Mouse (Mus musculus) heart, adult 10 weeks (tissue): ENCODE measurements around the gene Kcne3. TPM values are rescaled to one million over a fixed set of nuclear protein-coding genes. Genes with fewer than 3 reads are reported as not detected.

Experiments used
- polyA plus RNA-seq: library from polyadenylated mRNA; stranded (reverse); fragments of 350-450 nt; fragmentation: Illumina TruSeq; extraction: RNeasy Lipid Tissue Mini Kit (QIAGEN cat#74804); gene quantifications from one replicate; pipeline ENCODE4 v1.2.3, GENCODE M21; 2014; ENCODE audit warnings: low read depth, low replicate concordance

Gene Kcne3
- polyA plus RNA-seq, result not detected

DNA sequence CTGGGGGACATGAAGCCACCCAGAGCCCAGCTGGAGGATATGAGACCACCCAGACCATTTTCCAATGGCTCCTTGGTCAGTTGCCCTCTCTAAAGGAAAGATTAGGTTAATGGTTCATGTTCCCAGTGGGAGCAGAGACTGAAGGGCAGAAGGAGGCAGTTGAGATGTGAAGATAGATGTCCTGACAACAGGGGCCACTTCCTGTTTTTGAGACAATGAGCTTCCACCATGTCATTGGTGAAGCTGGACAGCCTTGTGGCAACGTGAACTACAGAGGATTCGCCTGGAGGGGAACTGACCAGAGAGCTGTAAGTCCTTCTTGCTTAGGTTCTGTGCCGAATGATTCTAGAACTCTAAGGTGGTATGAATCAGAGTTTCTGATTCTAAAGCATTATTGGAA is at the start of gene Kcne3:
TSS of gene Kcne3 (plus strand) at position 234 of the 400 bp plus-strand sequence.

GRCm38 (mm10) chr7:100159105-100159841 is 17.0 kb upstream of the Kcne3 start, which contains the start of gene Lipt2:
Gene Lipt2 (plus strand): TSS chr7:100159277.

GRCm38 (mm10) chr7:100227158-100227875 is 51.0 kb downstream of the Kcne3 start, which contains the start of gene Pgm2l1:
Gene Pgm2l1 (plus strand): TSS chr7:100227394.

Other genes with a start within 250 kb of the Kcne3 start
- 5.1 TPM for gene Rnf169, start 196.1 kb upstream of the Kcne3 start, polyA plus RNA-seq
- not detected for gene Chrdl2, start 170.3 kb upstream of the Kcne3 start, polyA plus RNA-seq
- gene Pold3, start 54.9 kb upstream of the Kcne3 start, polyA plus RNA-seq, result 9.8 TPM
- 5.6 TPM for gene Lipt2, start 17.2 kb upstream of the Kcne3 start, polyA plus RNA-seq
- 3.1 TPM for gene Pgm2l1, start 50.9 kb downstream of the Kcne3 start, polyA plus RNA-seq
- not detected for gene P4ha3, start 109.0 kb downstream of the Kcne3 start, polyA plus RNA-seq
- 9.2 TPM for gene C2cd3, start 195.7 kb downstream of the Kcne3 start, polyA plus RNA-seq
- 37.3 TPM for gene Ppme1, start 195.8 kb downstream of the Kcne3 start, polyA plus RNA-seq